Mouse (Mus musculus) CH12.LX (cell line): ENCODE results near the gene Hbb-y. TPM values are rescaled to one million over a fixed set of nuclear protein-coding genes. Genes with fewer than 3 reads are reported as not detected.

Source experiments
- DNase-seq: peaks from one replicate; pipeline ENCODE4 v3.0.0-alpha.2; 2013; ENCODE audit errors: extremely low read depth
- H3K27ac ChIP-seq: 2 replicates; pipeline ENCODE4 v1.5.1; 2012; ENCODE audit warnings: low read depth, mild to moderate bottlenecking, control low read depth, moderate library complexity; ENCODE audit not compliant: insufficient read depth
- H3K27me3 ChIP-seq: replicated peaks from 2 replicates; pipeline ENCODE3; 2012; ENCODE audit warnings: inconsistent platforms
- H3K36me3 ChIP-seq, 2 experiments: replicated peaks in 1 of 2; 2 replicates each; pipeline versions ENCODE3 to v1.6.1; 2012; ENCODE audit warnings: inconsistent platforms in 1 of 2, low read length in 1 of 2, mild to moderate bottlenecking in 1 of 2, mixed read lengths in 1 of 2, moderate library complexity in 1 of 2; ENCODE audit not compliant: control insufficient read depth in 1 of 2, insufficient read depth in 1 of 2
- H3K4me1 ChIP-seq, 2 experiments: 2 replicates each; pipeline ENCODE4 v1.6.1; 2012; ENCODE audit warnings: inconsistent platforms in 1 of 2, moderate library complexity in 1 of 2; ENCODE audit not compliant: insufficient read depth in 2 of 2, control insufficient read depth in 1 of 2
- H3K4me2 ChIP-seq: 2 replicates; pipeline ENCODE4 v1.6.1; 2012; ENCODE audit warnings: low read depth, mild to moderate bottlenecking, control low read depth; ENCODE audit not compliant: poor library complexity, insufficient read depth, severe bottlenecking
- H3K4me3 ChIP-seq, 3 experiments: fragments of 150-350 bp in 1 of 3; sonication (generic) in 1 of 3; replicated peaks in 1 of 3; 2 replicates each; pipeline versions ENCODE3 to v1.5.1; 2011 to 2012; ENCODE audit warnings: low read depth in 2 of 3, low read length in 2 of 3, mild to moderate bottlenecking in 2 of 3, moderate library complexity in 2 of 3, control low read depth in 1 of 3, improper control_type of control experiment in 1 of 3, inconsistent platforms in 1 of 3, mixed read lengths in 1 of 3; ENCODE audit not compliant: poor library complexity in 1 of 3
- H3K79me2 ChIP-seq: replicated peaks from 2 replicates; pipeline ENCODE4 v1.6.1; 2012; ENCODE audit warnings: mild to moderate bottlenecking, moderate library complexity; ENCODE audit not compliant: control insufficient read depth, poor library complexity, insufficient read depth, severe bottlenecking; ENCODE audit errors: extremely low read depth
- H3K9ac ChIP-seq: 2 replicates; pipeline ENCODE4 v1.6.1; 2012; ENCODE audit warnings: low read depth, mild to moderate bottlenecking, control low read depth, moderate library complexity; ENCODE audit not compliant: insufficient read depth
- H3K9me3 ChIP-seq: replicated peaks from 2 replicates; pipeline ENCODE3; 2012; ENCODE audit warnings: low read length, inconsistent platforms, mixed read lengths
- BHLHE40 ChIP-seq: IDR thresholded peaks from 2 replicates; pipeline ENCODE4 v1.6.1; 2011; ENCODE audit warnings: mild to moderate bottlenecking, low read depth, low read length, improper control_type of control experiment
- CHD1 ChIP-seq: IDR thresholded peaks from 2 replicates; pipeline ENCODE4 v1.6.1; 2012; ENCODE audit warnings: low read depth, low read length, improper control_type of control experiment, inconsistent platforms
- CHD2 ChIP-seq: IDR thresholded peaks from 2 replicates; pipeline ENCODE4 v1.6.1; 2011; ENCODE audit warnings: low read length, improper control_type of control experiment
- E2F4 ChIP-seq: IDR thresholded peaks from 2 replicates; pipeline ENCODE4 v1.6.1; 2011; ENCODE audit warnings: low read depth, low read length, improper control_type of control experiment; ENCODE audit not compliant: insufficient replicate concordance
- ELF1 ChIP-seq: IDR thresholded peaks from 2 replicates; pipeline ENCODE4 v1.6.1; 2014; ENCODE audit warnings: low read depth, mild to moderate bottlenecking, inconsistent platforms, low read length, improper control_type of control experiment
- GABPA ChIP-seq: IDR thresholded peaks from 2 replicates; pipeline ENCODE4 v1.6.1; 2012; ENCODE audit warnings: low read depth, low read length, improper control_type of control experiment, inconsistent platforms; ENCODE audit not compliant: insufficient replicate concordance
- HCFC1 ChIP-seq: IDR thresholded peaks from 2 replicates; pipeline ENCODE4 v1.6.1; 2012; ENCODE audit warnings: low read depth, mild to moderate bottlenecking, inconsistent platforms, low read length, improper control_type of control experiment
- JUN ChIP-seq: IDR thresholded peaks from 2 replicates; pipeline ENCODE4 v1.6.1; 2011; ENCODE audit warnings: low read depth, mild to moderate bottlenecking, low read length, improper control_type of control experiment, moderate library complexity; ENCODE audit not compliant: insufficient read depth
- KAT2A ChIP-seq: IDR thresholded peaks from 2 replicates; pipeline ENCODE4 v1.6.1; 2012; ENCODE audit warnings: low read length, improper control_type of control experiment, inconsistent platforms; ENCODE audit not compliant: insufficient replicate concordance
- MAX ChIP-seq: IDR thresholded peaks from 2 replicates; pipeline ENCODE4 v1.6.1; 2011; ENCODE audit warnings: low read length, improper control_type of control experiment
- NELFE ChIP-seq: IDR thresholded peaks from 2 replicates; pipeline ENCODE4 v1.6.1; 2011; ENCODE audit warnings: low read depth, low read length, improper control_type of control experiment
- NRF1 ChIP-seq: IDR thresholded peaks from 2 replicates; pipeline ENCODE4 v1.6.1; 2014; ENCODE audit warnings: low read depth, mild to moderate bottlenecking, inconsistent platforms, low read length, improper control_type of control experiment, moderate library complexity
- PAX5 ChIP-seq: IDR thresholded peaks from 2 replicates; pipeline ENCODE4 v1.6.1; 2012; ENCODE audit warnings: low read length, inconsistent platforms, mixed read lengths
- POLR2A ChIP-seq: IDR thresholded peaks from 2 replicates; pipeline ENCODE4 v1.6.1; 2011; ENCODE audit warnings: low read depth, mild to moderate bottlenecking, improper control_type of control experiment, low read length
- POLR2AphosphoS2 ChIP-seq: IDR thresholded peaks from 2 replicates; pipeline ENCODE4 v1.6.1; 2011; ENCODE audit warnings: low read depth, low read length, improper control_type of control experiment
- RAD21 ChIP-seq: IDR thresholded peaks from 2 replicates; pipeline ENCODE4 v1.6.1; 2011; ENCODE audit warnings: low read depth, mild to moderate bottlenecking, low read length, improper control_type of control experiment, moderate library complexity
- RCOR1 ChIP-seq: conservative IDR thresholded peaks from 2 replicates; pipeline ENCODE4 v1.6.1; 2012; ENCODE audit warnings: low read depth, mild to moderate bottlenecking, inconsistent platforms, low read length, improper control_type of control experiment
- SMC3 ChIP-seq: IDR thresholded peaks from 2 replicates; pipeline ENCODE4 v1.6.1; 2011; ENCODE audit warnings: low read depth, low read length, improper control_type of control experiment
- TBP ChIP-seq: conservative IDR thresholded peaks from 2 replicates; pipeline ENCODE4 v1.6.1; 2011; ENCODE audit warnings: low read depth, low read length, improper control_type of control experiment
- TCF12 ChIP-seq: IDR thresholded peaks from 2 replicates; pipeline ENCODE4 v1.6.1; 2014; ENCODE audit warnings: low read depth, mild to moderate bottlenecking, inconsistent platforms, low read length, improper control_type of control experiment
- UBTF ChIP-seq: IDR thresholded peaks from 2 replicates; pipeline ENCODE4 v1.6.1; 2012; ENCODE audit warnings: low read depth, mild to moderate bottlenecking, inconsistent platforms, low read length, improper control_type of control experiment, moderate library complexity
- ZKSCAN1 ChIP-seq: IDR thresholded peaks from 2 replicates; pipeline ENCODE4 v1.6.1; 2012; ENCODE audit warnings: low read depth, inconsistent platforms, low read length, improper control_type of control experiment, borderline replicate concordance
- ZMIZ1 ChIP-seq: IDR thresholded peaks from 2 replicates; pipeline ENCODE4 v1.6.1; 2012; ENCODE audit warnings: low read depth, mild to moderate bottlenecking, inconsistent platforms, low read length, improper control_type of control experiment
- ZNF384 ChIP-seq: IDR thresholded peaks from 2 replicates; pipeline ENCODE4 v1.6.1; 2012; ENCODE audit warnings: low read depth, low read length, improper control_type of control experiment, inconsistent platforms
- dilution Hi-C: fragments of 300-500 bp; cut with MboI; formaldehyde crosslinking; loops from 2 replicates; pipeline ENCODE4 v1.14.3; 2020; ENCODE audit warnings: low sequenced_read_pairs; ENCODE audit not compliant: extremely low pct_unique_long_range_greater_than_20kb, extremely low pct_ligation_motif_present
- in situ Hi-C: fragments of 300-500 bp; cut with MboI; formaldehyde crosslinking; loops from 3 replicates; pipeline ENCODE4 v1.14.3; 2019; ENCODE audit warnings: low sequenced_read_pairs, low pct_ligation_motif_present, low pct_unique_long_range_greater_than_20kb, mixed read lengths
- polyA plus RNA-seq: library from polyadenylated mRNA; unstranded; fragments of >175 nt; gene quantifications from 2 replicates; pipeline ENCODE4 v1.2.1, GENCODE M21; 2012; ENCODE audit warnings: low read depth; ENCODE audit not compliant: insufficient read length
- total RNA-seq, 2 experiments: library from RNA; depleted of rRNA; stranded (reverse); fragments of 300-350 nt in 1 of 2; fragments of >200 nt in 1 of 2; gene quantifications; 2 replicates each; pipeline ENCODE4 v1.2.3; 2012 to 2014

Hbb-y gene
- total and polyA plus RNA-seq, 3 experiments, result not detected

- no peak for TF ChIP-seq POLR2AphosphoS2
- no peak for TF ChIP-seq POLR2A
- TF ChIP-seq ZNF384, result no peak
- TF ChIP-seq GABPA, result no peak
- TF ChIP-seq ZKSCAN1, result no peak
- TF ChIP-seq NRF1, result no peak
- H3K4me3 ChIP-seq, result no peak within 1 kb of the TSS
- H3K27me3 ChIP-seq, result no peaks in the 10 kb centered on the region
- H3K4me2 ChIP-seq, result no peak within 1 kb of the TSS
- no peaks in the 10 kb centered on the region for H3K9me3 ChIP-seq
- H3K27ac ChIP-seq, result no peak within 1 kb of the TSS
- H3K79me2 ChIP-seq, result no peaks in the 10 kb centered on the region
- no peak within 1 kb of the TSS for H3K9ac ChIP-seq
- H3K4me1 ChIP-seq, result no peaks in the 10 kb centered on the region
- dilution Hi-C loops, result no loop called here
- no peaks in the 10 kb centered on the region for H3K36me3 ChIP-seq
- no peak for DNase-seq
- in situ Hi-C loops, result no loop called here
Measured at GRCm38 (mm10) chr7:103886152-103886551, 33.1 kb upstream of the Hbb-y start, which contains the start of gene Olfr66. Olfr66 (minus strand) TSS chr7:103886252.

- H3K27me3 ChIP-seq, result no peaks in the 10 kb centered on the region
- no peak overlapping the region for H3K9ac ChIP-seq
- no peaks in the 10 kb centered on the region for H3K79me2 ChIP-seq
- H3K36me3 ChIP-seq, result no peaks in the 10 kb centered on the region
- no peak overlapping the region for H3K4me3 ChIP-seq
- no peak for DNase-seq
- in situ Hi-C loops, result no loop called here
- dilution Hi-C loops, result no loop called here
- TF ChIP-seq ELF1, result no peak
- no peak for TF ChIP-seq HCFC1
- TF ChIP-seq BHLHE40, result no peak
- no peak for TF ChIP-seq NELFE
- TF ChIP-seq TBP, result no peak
- TF ChIP-seq UBTF, result no peak
- no peak for TF ChIP-seq SMC3
- TF ChIP-seq MAX, result no peak
- no peak for TF ChIP-seq RCOR1
- no peak for TF ChIP-seq ZMIZ1
- no peak for TF ChIP-seq CHD1
- no peak for TF ChIP-seq JUN
- TF ChIP-seq POLR2AphosphoS2, result no peak
- no peak for TF ChIP-seq KAT2A
- no peak for TF ChIP-seq PAX5
- no peak for TF ChIP-seq TCF12
- no peak for TF ChIP-seq RAD21
- TF ChIP-seq E2F4, result no peak
- no peak for TF ChIP-seq CHD2
- no peak overlapping the region for H3K27ac ChIP-seq
- H3K9me3 ChIP-seq, result no peaks in the 10 kb centered on the region
- H3K4me2 ChIP-seq, result no peak overlapping the region
- H3K4me1 ChIP-seq, result peaks cover 0 to 2% of the 10 kb centered on the region in 2 experiments; a peak in 1 of 4 replicates
Measured at GRCm38 (mm10) chr7:103877093-103877492, 24.1 kb upstream of the Hbb-y start.
